Mouse (Mus musculus): Measurements from ENCODE around the gene Ccdc59. TPM values are rescaled to one million over a fixed set of nuclear protein-coding genes. Genes with fewer than 3 reads are reported as not detected.

Ccdc59 gene
- 54.4 and 55.7 TPM in 2 replicates for polyA plus RNA-seq (2014; fragmentation: Nextera tagmentation; extraction: Ambion mirVana)

- Histone ChIP-seq H3K4me2 (replicated peaks; ENCODE audit: low read depth, low read length) (peak within 1 kb of the TSS; percentile 55), H3K27ac (ENCODE audit: low read depth, low read length) (peak within 1 kb of the TSS; percentile 89), H3K9me3 (ENCODE audit: control insufficient read depth, low read length) (no peaks in the 10 kb centered on the region), H3K4me3 (ENCODE audit: low read depth, low read length) (peak within 1 kb of the TSS; percentile 86), H3K27me3 (ENCODE audit: control insufficient read depth, insufficient read depth, low read length) (no peaks in the 10 kb centered on the region), H3K36me3 (ENCODE audit: control insufficient read depth, insufficient read depth, low read length) (0 out of 2 replicates have a peak, but pooled peaks cover 2% of the 10 kb centered on the region), H3K9ac (ENCODE audit: low read depth, low read length) (peak within 1 kb of the TSS; percentile 81), H3K4me1 (replicated peaks; ENCODE audit: control insufficient read depth, insufficient read depth, low read length) (no peaks in the 10 kb centered on the region)
- DNase-seq (ENCODE audit: low spot score) (peak; percentile 98), ATAC-seq (ENCODE audit: low FRiP score) (peak; percentile 98)
- under 1% methylated on average over 85 of the region's 90 CpGs for WGBS
Measured at GRCm38 (mm10) chr10:105840928-105841888, at the start of gene Ccdc59, which contains the start of gene Mettl25. Ccdc59 (plus strand) TSS chr10:105841067. Mettl25 (minus strand) TSS chr10:105841380.

DNA sequence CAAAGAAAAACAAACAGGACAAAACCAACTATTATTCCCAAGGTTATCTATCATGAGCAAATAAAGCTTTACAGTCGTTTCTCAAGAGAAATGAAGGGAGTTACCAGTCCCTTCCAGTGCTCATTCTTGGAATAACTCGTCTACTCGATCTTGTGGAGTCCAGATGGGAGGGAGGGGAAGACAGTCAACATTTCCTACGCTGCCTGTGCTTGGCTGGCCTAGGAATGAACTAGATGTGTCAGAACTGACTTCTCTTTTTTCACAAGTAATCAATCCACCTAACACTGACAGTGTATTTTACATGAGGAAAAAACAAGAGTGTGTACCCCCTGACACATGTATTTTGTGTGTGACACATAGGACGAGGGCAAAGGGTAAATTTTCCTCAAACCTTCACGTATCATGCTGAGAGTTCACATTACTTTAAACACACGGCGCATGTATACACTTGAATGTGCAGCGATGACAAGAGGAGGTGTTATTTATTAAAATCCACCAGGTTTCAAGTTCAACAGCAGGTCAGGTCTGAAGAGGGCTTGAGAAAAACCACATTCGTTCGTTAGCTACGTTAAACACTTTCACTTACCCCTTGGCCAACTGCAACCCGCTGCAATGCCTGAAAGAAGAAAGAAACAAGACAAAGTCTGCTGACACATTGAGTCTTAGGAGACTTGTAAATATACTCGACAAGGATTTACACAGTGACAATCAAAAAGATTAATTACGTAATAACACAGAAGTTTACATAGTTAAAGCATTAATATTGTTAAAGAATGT is 46.9 kb upstream of the Ccdc59 start:
- Histone ChIP-seq H3K9me3 (ENCODE audit: control insufficient read depth, low read length) (no peaks in the 10 kb centered on the region), H3K27me3 (ENCODE audit: control insufficient read depth, insufficient read depth, low read length) (no peaks in the 10 kb centered on the region), H3K4me2 (replicated peaks; ENCODE audit: low read depth, low read length) (no peak overlapping the region), H3K4me3 (ENCODE audit: low read depth, low read length) (no peak overlapping the region), H3K36me3 (ENCODE audit: control insufficient read depth, insufficient read depth, low read length) (no peaks in the 10 kb centered on the region), H3K9ac (ENCODE audit: low read depth, low read length) (no peak overlapping the region), H3K4me1 (replicated peaks; ENCODE audit: control insufficient read depth, insufficient read depth, low read length) (no peaks in the 10 kb centered on the region), H3K27ac (ENCODE audit: low read depth, low read length) (no peak overlapping the region)
- 74% methylated on average over 15 of the region's 15 CpGs for WGBS
- ATAC-seq (ENCODE audit: low FRiP score) (no peak), DNase-seq (ENCODE audit: low spot score) (no peak)

DNA sequence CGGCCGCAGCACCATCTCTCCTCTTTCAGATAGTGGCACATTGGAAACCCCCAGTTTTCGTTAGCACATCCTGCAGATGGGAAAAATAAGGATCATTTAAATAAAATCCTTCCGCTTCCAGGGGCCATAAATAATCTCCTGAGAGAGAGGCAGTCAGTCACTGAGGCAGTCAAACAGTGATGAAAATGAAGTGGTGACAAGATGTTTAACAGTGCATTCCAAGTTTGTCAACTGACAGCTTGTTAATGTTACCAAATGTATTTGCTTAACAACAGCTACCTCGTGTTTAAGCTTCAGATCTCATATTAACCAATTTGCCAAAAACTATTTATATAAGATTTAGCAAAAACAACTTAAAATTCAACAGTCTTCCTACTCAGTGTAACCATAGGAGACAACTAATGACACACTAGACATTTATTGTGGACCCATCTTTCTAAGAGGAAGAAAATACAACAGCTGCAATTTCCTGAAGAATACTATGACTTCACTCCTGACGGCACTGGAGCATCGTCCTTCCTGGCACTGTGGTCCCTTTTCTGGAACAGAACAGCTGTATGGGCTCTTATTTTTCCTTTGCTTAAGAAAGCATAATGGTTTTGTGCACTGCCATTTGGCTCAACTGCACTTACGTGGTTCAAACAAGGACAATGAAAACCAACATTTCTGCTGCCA is 43.5 kb upstream of the Ccdc59 start:
- no peak overlapping the region for H3K4me2 ChIP-seq (replicated peaks; ENCODE audit: low read depth, low read length)
- H3K4me1 ChIP-seq (replicated peaks; ENCODE audit: control insufficient read depth, insufficient read depth, low read length), result no peaks in the 10 kb centered on the region
- H3K36me3 ChIP-seq (ENCODE audit: control insufficient read depth, insufficient read depth, low read length), result no peaks in the 10 kb centered on the region
- WGBS, result 87% methylated on average over 8 of the region's 8 CpGs
- H3K27ac ChIP-seq (ENCODE audit: low read depth, low read length), result no peak overlapping the region
- H3K27me3 ChIP-seq (ENCODE audit: control insufficient read depth, insufficient read depth, low read length), result no peaks in the 10 kb centered on the region
- no peaks in the 10 kb centered on the region for H3K9me3 ChIP-seq (ENCODE audit: control insufficient read depth, low read length)
- no peak overlapping the region for H3K4me3 ChIP-seq (ENCODE audit: low read depth, low read length)
- ATAC-seq (ENCODE audit: low FRiP score) (no peak), DNase-seq (ENCODE audit: low spot score) (no peak)
- H3K9ac ChIP-seq (ENCODE audit: low read depth, low read length), result no peak overlapping the region

DNA sequence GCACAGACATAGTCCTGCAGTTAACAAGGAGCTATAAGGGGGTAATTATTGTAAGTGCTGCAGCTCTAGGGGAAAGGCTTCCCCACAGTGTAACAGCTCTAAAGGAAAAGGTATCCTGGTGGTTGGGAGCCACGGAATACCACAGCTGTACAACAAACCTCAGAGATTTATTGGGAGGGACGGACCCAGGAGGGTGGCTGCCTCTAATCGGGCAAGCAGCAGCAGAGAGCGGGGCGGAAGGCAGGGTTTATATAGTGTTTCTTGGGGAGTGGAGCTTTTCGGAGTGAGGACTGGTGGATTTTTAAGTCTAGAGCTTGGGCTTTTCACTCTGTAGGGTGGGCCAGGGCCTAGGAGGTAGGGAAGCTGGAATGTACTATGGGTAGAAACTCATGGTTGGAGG is 39.7 kb upstream of the Ccdc59 start:
- H3K27me3 ChIP-seq (ENCODE audit: control insufficient read depth, insufficient read depth, low read length), result no peaks in the 10 kb centered on the region
- ATAC-seq (ENCODE audit: low FRiP score) (no peak), DNase-seq (ENCODE audit: low spot score) (no peak)
- H3K9me3 ChIP-seq (ENCODE audit: control insufficient read depth, low read length), result no peaks in the 10 kb centered on the region
- no peak overlapping the region for H3K9ac ChIP-seq (ENCODE audit: low read depth, low read length)
- H3K4me2 ChIP-seq (replicated peaks; ENCODE audit: low read depth, low read length), result no peak overlapping the region
- H3K36me3 ChIP-seq (ENCODE audit: control insufficient read depth, insufficient read depth, low read length), result no peaks in the 10 kb centered on the region
- WGBS, result 88% methylated on average over 6 of the region's 6 CpGs
- no peak overlapping the region for H3K27ac ChIP-seq (ENCODE audit: low read depth, low read length)
- H3K4me3 ChIP-seq (ENCODE audit: low read depth, low read length), result no peak overlapping the region
- no peaks in the 10 kb centered on the region for H3K4me1 ChIP-seq (replicated peaks; ENCODE audit: control insufficient read depth, insufficient read depth, low read length)

- ATAC-seq (ENCODE audit: low FRiP score) (no peak), DNase-seq (ENCODE audit: low spot score) (no peak)
- H3K9ac ChIP-seq (ENCODE audit: low read depth, low read length), result no peak overlapping the region
- H3K4me2 ChIP-seq (replicated peaks; ENCODE audit: low read depth, low read length), result no peak overlapping the region
- no peaks in the 10 kb centered on the region for H3K27me3 ChIP-seq (ENCODE audit: control insufficient read depth, insufficient read depth, low read length)
- no peaks in the 10 kb centered on the region for H3K4me1 ChIP-seq (replicated peaks; ENCODE audit: control insufficient read depth, insufficient read depth, low read length)
- H3K36me3 ChIP-seq (ENCODE audit: control insufficient read depth, insufficient read depth, low read length), result no peaks in the 10 kb centered on the region
- H3K27ac ChIP-seq (ENCODE audit: low read depth, low read length), result no peak overlapping the region
- H3K4me3 ChIP-seq (ENCODE audit: low read depth, low read length), result no peak overlapping the region
- 94% methylated on average over 6 of the region's 6 CpGs for WGBS
- no peaks in the 10 kb centered on the region for H3K9me3 ChIP-seq (ENCODE audit: control insufficient read depth, low read length)
Measured at GRCm38 (mm10) chr10:105802132-105802531, 38.7 kb upstream of the Ccdc59 start.

DNA sequence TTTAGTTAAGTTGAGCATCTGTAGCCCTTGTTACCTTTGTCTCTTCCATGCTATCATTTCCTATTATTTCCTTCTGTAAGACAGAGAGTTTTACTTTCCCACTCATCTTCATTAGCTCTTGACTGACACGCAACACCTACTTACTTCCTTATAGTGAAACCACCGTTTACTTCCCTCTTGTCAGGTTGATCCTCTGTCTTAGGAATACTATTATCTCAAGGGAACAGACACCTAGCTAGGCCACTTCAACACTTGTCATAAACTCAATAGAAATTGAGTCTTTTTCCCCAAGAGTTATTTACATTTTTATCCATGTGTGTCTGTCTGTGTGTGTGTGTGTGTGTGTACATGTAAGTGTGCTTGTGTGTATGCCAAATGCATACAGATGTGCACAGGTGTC is 37.4 kb upstream of the Ccdc59 start:
- H3K9me3 ChIP-seq (ENCODE audit: control insufficient read depth, low read length), result no peaks in the 10 kb centered on the region
- DNase-seq (ENCODE audit: low spot score), result no peak
- H3K27ac ChIP-seq (ENCODE audit: low read depth, low read length), result no peak overlapping the region
- ATAC-seq (ENCODE audit: low FRiP score), result no peak
- 95% methylated on average over 2 of the region's 2 CpGs for WGBS
- H3K36me3 ChIP-seq (ENCODE audit: control insufficient read depth, insufficient read depth, low read length), result no peaks in the 10 kb centered on the region
- no peaks in the 10 kb centered on the region for H3K27me3 ChIP-seq (ENCODE audit: control insufficient read depth, insufficient read depth, low read length)
- no peak overlapping the region for H3K9ac ChIP-seq (ENCODE audit: low read depth, low read length)
- no peak overlapping the region for H3K4me3 ChIP-seq (ENCODE audit: low read depth, low read length)
- no peak overlapping the region for H3K4me2 ChIP-seq (replicated peaks; ENCODE audit: low read depth, low read length)
- H3K4me1 ChIP-seq (replicated peaks; ENCODE audit: control insufficient read depth, insufficient read depth, low read length), result no peaks in the 10 kb centered on the region

- no peaks in the 10 kb centered on the region for H3K4me1 ChIP-seq (replicated peaks; ENCODE audit: control insufficient read depth, insufficient read depth, low read length)
- DNase-seq (ENCODE audit: low spot score) (no peak), ATAC-seq (ENCODE audit: low FRiP score) (no peak)
- no peaks in the 10 kb centered on the region for H3K9me3 ChIP-seq (ENCODE audit: control insufficient read depth, low read length)
- H3K9ac ChIP-seq (ENCODE audit: low read depth, low read length), result no peak overlapping the region
- no peak overlapping the region for H3K4me2 ChIP-seq (replicated peaks; ENCODE audit: low read depth, low read length)
- no peak overlapping the region for H3K27ac ChIP-seq (ENCODE audit: low read depth, low read length)
- no peak overlapping the region for H3K4me3 ChIP-seq (ENCODE audit: low read depth, low read length)
- no peaks in the 10 kb centered on the region for H3K36me3 ChIP-seq (ENCODE audit: control insufficient read depth, insufficient read depth, low read length)
- 87% methylated on average over 7 of the region's 7 CpGs for WGBS
- no peaks in the 10 kb centered on the region for H3K27me3 ChIP-seq (ENCODE audit: control insufficient read depth, insufficient read depth, low read length)
Measured at GRCm38 (mm10) chr10:105806259-105807010, 34.4 kb upstream of the Ccdc59 start.
